Mouse (Mus musculus): ENCODE data around the gene Dnajc24.

DNA sequence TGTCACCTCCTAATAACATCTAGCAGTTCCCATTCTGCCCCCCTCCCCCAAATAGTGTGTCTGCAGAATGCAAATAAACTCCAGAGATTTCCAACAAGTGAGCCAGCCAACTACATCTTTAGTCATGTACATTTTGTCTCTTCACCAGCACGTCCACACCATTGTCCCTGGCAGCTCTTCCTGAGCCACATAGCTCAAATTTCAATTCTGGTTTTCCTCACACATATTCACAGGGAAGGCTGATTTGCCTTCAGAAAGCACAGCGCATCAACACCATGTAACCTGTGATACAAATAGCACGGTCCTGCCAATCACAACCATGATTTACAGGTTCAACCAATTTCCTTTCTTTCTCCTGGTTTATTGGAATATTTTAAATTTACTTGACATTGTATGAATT lies 21.5 kb upstream of the Dnajc24 start:
- TF ChIP-seq CTCF (conservative IDR thresholded peaks at IDR 0.05; ENCODE audit: insufficient read depth, insufficient read length, low read depth, low read length) (no peak), POLR2A (IDR thresholded peaks at IDR 0.05; ENCODE audit: low read depth, low read length) (no peak)

Data from kidney, adult 2 months (tissue).